Mouse (Mus musculus): ENCODE data around the gene Zc2hc1b.

- TF ChIP-seq CTCF (IDR thresholded peaks at IDR 0.05; ENCODE audit: low read depth) (no peak), EP300 (IDR thresholded peaks at IDR 0.05; ENCODE audit: low read depth) (no peak)
Observed at GRCm38 (mm10) chr10:13192731-13193351, 15.0 kb upstream of the Zc2hc1b start, which contains the start of gene Ltv1.
